Mouse (Mus musculus) cerebellum, adult 2 months (tissue): Measurements from ENCODE around the gene Etl4.

ENCODE experiments used
- CTCF ChIP-seq: fragments of 200-500 bp; IDR thresholded peaks from 2 replicates; pipeline ENCODE4 v1.5.1; 2011; ENCODE audit warnings: low read depth, mild to moderate bottlenecking, control low read depth, low read length, moderate library complexity, borderline replicate concordance; ENCODE audit not compliant: insufficient read depth
- POLR2A ChIP-seq: fragments of 200-500 bp; IDR thresholded peaks from 2 replicates; pipeline ENCODE4 v1.6.1; 2011; ENCODE audit warnings: low read length, control low read depth, borderline replicate concordance; ENCODE audit not compliant: insufficient read depth

DNA sequence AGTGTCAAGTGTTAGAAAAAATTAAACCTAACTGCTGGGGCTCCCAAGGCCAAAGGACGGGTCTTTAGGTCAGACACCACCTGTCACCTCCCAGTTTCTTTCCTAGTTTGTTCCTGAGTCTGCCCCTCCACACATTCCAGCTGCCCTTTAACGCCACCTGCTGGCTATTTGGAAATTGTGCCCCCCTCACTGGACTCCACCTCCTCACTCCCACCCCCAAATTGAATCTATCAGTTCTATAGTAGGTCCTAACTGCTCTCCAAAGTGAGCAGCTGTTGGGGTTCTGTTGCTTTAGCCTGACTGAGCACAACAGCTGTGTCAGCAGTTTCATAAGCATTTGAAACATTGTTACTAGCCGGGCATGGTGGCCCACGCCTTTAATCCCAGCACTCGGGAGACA, 859.1 kb downstream of the Etl4 start:
- TF ChIP-seq CTCF (no peak), POLR2A (no peak)
